Mouse (Mus musculus): ENCODE measurements at regions not wholly inside any gene's neighbourhood (a gene's known extent, or its start where the extent isn't known, plus 50 kb on each side); places are given as distances from the start of the nearest gene placed in this dataset.

DNA sequence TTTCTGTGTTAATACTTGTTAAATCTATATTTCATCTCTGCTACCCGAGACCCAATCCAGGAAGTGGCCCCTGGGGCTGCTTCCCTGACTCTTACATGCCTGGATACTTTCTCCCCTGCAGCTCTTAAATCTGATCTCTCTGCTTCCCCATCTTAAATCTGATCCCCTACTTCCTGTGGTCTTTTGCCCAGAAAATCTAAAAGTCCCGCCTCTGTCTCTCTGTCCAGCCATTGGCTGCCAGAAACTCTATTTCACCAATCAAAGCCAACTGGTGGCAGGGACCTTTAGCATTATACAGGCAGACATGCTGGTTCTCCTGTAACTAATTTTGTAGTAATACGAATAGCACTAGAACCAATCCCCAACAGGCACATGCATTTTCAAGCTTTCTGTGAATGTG is 59.0 kb upstream of the Ccdc91 start:
- no peak for DNase-seq (ENCODE audit: low read depth, low spot score)

DNA sequence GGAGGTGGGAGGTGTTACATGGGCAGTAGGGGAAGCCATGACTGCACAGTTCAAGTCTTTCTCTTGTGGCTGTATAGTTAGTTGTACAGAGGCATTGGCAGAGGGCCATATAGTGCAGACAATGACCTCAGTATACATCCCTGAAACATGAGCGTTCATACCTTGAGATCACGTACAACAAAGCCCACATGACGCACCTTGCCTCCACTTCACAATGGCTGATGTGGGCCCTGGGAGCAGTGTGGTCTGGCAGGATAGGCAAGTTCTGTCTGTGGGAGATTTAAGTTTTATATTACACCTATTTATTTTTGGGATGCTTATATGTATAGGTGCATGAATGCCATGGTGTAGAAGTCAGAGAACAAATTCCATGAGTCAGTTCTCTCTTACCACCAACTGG is 61.9 kb upstream of the Ccdc91 start:
- DNase-seq (ENCODE audit: low read depth, low spot score) = no peak

DNA sequence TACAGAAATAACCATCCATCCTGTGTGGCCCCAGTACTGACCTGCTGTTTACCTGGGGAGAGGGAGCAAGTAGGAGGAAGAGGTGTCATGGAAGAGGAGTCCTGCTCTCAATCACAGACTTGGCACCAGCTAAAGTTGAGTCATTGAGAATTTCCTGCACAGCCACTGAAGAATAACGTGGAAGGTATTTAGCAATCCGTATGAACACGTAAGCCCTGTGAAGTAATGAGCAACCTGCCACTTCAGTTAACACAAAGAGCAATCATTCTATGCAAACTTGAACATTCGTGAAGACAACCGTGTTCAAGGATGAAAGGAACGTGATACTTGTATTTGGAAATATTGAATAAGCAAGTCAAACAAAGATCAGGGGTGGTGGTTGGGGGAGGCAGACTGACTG is 77.6 kb upstream of the Ccdc91 start:
- no peak for DNase-seq (ENCODE audit: low read depth, low spot score)

DNA sequence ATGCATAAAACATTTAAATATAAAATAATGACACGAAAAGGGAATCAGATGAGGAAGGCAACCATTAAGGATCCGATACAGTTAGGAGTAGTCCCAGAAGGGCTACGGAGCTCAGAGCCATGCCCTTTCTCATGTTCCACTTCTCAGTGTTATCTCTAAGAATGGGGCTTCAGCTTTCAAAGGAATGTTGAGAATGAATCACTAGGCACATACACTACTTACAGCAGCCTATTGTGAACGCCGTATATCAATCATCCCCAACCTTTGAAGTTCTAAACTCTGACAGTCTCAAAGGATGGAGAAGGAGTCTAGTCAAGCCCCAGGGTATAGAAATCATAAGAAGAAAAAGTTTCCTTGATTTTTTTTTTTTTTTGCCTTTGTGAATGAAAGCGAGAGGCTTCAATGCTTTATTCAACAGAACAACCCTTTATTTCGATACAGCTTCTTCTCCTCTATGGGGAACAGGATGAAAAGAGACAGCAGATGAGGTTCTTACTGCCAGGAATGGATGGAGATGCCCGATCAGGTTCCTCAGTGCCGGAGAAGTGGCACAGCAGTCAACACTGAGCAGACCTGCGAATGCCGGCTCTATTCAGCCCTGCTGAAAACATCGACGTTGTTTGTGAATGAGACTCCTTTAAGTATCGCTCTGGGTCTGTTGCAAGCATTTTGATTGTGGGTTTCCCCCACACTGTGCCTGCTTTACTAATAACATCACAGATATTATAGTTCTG is 84.0 kb upstream of the Ccdc91 start:
- DNase-seq (ENCODE audit: low read depth, low spot score) = no peak

DNA sequence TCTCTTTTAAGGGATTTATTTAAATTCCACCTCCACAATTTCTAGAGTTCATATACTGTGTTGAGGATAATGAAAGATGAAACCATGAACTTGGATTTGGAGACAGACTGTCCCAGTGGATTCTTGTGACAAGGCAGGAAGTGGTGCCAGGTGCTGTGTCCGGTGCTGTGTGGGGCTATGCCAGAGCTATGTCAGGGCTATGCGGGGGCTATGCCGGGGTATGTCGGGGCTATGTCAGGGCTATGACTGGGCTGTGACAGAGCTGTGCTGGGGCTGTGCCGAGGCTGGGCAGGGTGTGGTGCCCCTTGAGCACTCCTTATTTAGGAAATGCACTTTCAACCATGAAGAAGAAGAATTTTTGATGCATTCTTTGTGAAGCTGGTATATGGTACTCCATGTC is 85.1 kb upstream of the Ccdc91 start:
- DNase-seq (ENCODE audit: low read depth, low spot score) = no peak

DNA sequence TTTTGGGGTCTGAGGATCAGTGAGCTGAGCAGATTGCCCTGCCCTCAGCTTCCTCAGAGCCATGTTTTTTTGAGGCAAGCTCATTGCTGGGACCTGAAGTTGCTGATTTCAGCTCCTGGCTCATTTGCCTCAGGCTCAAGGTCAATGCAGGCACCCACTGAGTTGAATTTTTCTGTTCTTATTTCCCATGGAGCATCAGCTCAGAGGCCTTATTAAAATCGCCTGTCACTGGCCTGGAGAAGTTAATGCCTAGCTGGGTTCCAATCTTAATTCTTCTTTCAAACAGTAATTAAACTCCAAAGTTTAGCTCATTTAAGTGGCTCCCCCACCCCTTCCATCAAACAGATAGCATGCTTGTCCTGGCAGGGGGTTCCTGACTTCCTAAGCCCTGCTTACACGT is 86.9 kb upstream of the Ccdc91 start:
- no peak for DNase-seq (ENCODE audit: low read depth, low spot score)

DNA sequence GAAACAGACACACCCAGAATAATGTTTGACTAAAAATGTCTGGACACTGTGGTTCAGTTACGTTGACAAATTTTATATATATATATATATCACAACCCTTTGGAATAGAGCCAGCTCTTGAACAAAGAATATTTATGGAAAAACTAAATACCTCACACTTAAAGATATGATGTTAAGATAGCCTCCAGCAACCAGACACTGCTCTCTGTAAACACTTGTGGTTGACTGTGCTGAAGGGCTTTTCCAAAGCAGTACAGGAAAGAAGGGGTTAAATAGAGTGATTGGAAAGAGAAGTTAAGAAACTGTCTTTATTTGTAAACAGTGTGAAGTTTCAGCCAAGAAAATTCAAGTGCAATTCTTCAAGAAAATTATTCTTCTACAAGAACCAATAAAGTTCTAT is 90.0 kb upstream of the Ccdc91 start:
- no peak for DNase-seq (ENCODE audit: low read depth, low spot score)

DNA sequence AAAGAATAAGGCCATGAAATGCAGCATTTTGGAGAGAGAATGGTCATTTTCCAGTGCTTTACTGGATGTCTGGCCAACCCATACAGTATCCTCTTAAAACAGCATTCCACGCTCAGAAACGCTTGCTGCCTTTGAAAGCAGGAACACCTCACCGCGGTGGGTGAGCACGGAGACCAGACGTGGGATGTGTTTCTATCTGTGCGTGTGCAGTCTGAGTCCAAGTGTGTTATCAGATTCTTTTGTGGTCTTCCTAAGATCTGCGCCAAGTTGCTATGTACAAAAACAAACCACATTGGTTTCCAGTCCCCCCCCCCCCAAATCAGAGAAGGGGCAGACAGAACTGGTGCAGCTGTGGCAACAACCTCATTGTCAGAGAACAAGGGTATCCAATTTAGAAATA is 95.1 kb upstream of the Ccdc91 start:
- DNase-seq (ENCODE audit: low read depth, low spot score) = no peak

DNA sequence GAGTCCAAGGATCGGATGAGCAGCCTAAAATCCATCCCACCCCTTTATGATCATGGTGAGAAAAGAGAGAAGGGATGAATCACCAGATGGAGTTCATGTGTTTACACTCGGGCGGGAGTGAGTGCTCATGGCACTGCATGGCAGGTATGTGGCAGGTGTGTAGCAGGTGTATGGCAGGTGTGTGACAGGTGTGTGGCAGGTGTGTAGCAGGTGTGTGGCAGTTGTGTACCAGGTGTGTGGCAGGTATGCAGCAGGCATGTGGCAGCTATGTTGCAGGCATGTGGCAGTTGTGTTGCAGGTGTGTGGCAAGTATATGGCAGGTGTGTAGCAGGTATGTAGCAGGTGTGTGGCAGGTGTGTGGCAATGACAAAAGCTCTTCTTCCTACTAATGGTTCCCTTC is 97.9 kb upstream of the Ccdc91 start:
- DNase-seq (ENCODE audit: low read depth, low spot score) = no peak

DNA sequence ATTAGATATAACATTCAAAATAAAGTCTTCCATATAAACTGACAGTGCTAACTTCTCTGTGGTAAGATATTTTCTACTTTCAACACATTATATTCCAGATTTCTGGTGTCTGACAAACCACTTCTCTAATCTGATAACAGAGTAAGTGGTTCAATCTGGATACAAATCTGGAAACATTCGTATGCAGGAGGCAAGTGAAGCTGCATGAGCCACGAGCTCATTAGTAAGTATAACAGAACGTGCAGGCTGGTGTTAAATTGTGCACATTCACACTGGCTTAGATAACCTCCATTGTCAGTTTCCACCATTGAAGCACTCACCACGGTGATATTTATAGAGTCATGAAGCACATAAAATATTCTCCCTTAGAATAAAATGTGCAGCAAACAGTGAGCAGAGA is 103.9 kb upstream of the Ccdc91 start:
- no peak for DNase-seq (ENCODE audit: low read depth, low spot score)

DNA sequence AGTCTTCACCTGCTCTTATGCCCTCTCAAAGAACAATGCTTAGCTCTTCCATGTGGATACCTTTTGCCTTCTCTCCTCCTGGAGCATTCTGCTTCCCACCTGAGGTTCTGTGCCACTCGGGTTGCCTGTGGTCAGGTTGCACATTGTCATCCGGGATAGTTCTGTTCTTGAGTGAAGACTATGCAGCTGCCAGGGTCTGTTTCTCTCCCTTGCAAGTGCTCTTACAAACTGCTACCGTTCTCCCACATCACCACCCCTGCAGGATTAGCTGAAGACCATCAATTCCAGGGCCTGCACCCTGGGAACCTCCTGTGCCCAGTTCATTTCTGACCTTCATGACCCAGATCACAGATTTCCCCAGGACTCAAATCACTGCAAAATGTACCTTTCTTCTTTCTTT is 104.3 kb upstream of the Ccdc91 start:
- no peak for DNase-seq (ENCODE audit: low read depth, low spot score)

DNA sequence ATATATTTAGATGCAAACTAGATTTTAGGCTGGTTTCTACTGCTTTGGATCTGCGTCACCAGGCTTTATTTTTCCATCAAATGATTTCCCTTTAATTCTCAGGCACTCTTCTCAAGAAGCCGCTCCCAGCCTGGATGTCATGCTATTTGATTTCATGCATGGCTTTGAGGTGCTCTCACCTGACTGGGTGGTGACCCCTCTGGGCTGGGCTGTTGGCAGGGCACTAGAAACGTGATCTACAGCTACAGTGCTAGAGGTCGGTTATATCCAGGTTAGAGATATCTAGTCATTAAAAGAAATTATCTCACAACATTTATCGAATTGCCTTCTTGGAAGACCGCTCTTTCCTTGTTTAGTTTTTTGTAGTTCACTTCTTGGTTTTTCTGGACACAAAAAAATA is 98.9 kb upstream of the Pthlh start:
- DNase-seq (ENCODE audit: low read depth, low spot score) = no peak

DNA sequence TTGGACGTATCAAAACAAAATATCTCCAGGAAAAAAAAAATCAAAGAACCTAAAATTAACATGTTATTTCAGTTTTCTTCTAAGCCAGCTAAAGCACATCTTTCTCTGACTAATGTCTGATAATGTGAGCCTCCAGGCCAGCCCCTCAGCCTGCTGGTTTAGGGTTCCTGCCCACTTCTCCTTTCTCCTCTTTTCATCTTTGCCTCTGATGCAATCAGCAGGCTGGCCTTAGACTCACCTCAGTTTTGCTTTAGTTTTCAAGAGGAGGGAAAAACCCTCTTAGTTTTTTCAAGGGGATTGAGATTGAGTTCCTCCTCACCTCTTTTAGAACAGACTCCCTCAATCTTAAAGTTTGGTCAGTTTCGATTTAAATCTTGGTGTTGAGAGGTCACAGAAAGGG is 93.0 kb upstream of the Pthlh start:
- DNase-seq (ENCODE audit: low read depth, low spot score) = no peak

DNA sequence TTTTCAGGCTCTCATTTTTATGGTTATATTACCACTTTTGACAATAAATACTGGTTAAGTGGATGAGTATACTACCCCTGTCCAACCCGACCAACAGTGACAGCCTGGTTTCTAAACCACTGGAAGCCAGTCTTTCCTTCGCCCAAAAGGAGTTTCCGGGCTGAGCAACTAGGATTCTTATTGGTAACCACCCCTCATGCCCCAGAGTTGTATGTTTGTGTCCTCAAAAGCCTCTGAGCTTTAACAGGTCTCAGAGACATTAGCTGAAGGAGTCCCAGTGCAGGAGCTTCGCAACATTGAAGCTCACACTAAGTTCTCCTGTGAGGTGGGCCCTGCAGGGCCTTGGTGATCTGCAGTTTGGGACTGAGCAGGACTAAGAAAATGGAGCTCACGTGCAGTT is 92.6 kb upstream of the Pthlh start:
- no peak for DNase-seq (ENCODE audit: low read depth, low spot score)

DNA sequence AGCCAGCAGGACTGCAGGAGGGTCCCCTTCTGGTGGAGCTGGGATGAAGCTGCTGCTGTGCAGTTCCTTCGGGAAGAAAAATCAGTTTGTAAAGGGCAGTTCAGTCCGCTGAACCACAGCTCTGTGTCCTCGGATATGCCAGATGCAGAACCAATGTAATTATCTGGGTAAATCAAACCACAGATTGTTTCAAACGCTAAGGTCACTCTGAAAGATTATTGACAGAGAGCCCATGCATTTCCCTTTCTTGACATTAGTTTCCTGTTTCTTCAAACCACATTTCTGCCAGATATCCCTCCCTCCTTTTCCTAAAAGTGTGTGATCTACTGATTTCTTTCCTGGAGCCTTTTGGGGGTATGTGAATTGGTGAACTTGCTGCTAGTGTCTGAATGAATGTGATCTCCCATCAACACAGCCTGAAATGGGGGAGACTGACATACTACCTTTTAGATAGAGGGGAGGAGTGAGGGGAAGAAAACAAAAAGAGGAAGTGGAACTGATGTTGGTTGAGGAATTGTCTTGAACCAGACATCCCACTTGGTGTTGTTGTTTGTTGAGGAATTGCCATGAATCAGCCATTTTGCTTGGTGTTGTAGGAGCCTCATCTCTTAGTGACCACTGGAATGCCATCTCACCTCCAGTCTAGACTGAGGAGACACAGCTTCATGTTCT is 85.7 kb upstream of the Pthlh start:
- DNase-seq (ENCODE audit: low read depth, low spot score) = no peak

DNA sequence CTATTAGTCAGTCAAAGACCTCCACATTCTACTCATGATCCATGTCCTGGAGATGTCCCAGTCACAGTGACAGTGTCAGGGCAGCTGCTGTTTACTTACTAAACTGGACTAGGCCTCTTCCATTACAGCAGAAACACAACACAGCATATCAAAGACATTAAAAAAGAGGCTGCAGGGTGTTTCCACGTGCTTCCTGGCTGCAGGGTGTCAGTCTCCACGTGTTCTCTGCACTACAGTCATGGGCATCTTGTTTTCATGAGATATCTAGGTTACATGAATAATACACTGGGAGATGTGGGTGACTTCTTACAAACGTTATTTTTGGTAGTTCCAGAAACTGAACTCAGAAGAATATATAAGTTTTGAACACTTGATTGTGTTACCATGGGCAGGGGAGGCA is 84.6 kb upstream of the Pthlh start:
- DNase-seq (ENCODE audit: low read depth, low spot score) = no peak

DNA sequence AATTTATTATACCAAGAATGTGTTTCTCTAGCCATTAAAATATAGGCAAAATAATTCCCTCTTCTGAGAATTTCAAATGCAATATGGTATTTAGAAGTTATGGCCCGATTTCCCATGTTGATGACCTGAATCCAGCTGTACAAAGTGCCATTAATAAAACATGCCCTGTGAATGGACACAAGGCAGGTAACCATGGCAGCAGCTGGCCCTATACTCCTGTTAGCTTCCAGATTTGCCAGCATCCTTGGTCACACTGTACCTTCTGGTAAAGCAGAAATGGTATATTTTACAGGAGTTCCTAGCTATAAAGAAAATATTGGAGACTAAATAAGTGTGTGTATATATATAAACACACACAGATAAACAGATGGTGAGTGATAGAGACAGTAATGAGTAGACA is 77.1 kb upstream of the Pthlh start:
- no peak for DNase-seq (ENCODE audit: low read depth, low spot score)

DNA sequence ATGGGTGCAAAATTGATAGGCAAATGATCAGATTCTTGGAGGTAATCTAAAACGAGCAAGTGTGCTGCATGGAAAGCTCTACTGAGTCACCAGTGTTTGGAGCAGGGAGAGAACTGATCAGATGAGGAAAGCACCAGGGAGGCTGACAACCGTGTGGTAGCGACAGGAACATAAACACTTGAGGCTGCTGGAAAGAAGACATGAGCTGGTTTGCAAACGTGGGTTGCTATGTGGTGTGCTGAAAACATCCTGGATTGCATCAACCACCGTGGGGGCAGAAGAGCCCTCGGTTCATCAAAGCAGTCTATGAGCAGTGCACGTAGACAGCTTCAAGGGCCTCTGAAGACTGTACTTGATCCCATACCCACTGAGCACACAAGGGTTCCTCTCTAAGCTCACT is 69.0 kb upstream of the Pthlh start:
- no peak for DNase-seq (ENCODE audit: low read depth, low spot score)

DNA sequence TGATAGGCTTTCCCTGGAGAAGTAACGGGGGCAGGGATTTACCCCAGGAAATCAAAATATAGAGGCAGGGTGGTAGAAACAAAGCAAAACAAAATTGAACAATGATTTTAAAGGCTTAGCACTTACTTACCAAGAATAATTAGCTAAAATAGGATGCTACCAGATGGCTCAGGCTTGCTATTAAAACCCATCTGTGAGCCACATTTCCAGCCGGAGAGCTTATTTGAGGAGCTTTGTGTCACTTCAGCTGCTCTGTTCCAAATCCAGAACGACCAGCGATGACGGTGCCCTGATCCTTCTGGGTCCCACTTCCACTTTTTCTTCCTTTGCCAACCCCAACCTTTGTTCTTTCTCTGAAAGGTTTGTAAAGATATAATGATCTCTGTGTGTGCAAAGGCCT is 65.2 kb upstream of the Pthlh start:
- DNase-seq (ENCODE audit: low read depth, low spot score) = peak; percentile 40

DNA sequence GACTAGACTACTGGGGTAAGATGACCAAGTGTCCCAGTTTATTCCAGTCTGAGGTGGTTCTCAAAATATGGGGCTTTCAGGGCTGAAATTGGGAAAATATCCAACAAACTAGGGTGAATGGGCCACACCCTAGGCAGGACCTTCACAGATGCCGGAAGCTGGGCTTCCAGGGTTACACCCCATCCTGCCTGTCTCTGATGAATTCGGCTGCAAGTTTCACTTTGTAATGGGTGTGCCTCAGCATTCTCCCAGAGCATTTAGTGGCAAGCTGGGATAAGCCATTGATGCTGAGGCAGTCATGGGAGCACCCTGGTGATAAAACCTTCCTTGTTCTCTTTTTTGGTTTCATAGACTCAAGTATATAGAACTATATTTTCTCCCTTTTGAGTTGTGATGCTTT is 60.4 kb upstream of the Pthlh start:
- DNase-seq (ENCODE audit: low read depth, low spot score) = no peak

DNA sequence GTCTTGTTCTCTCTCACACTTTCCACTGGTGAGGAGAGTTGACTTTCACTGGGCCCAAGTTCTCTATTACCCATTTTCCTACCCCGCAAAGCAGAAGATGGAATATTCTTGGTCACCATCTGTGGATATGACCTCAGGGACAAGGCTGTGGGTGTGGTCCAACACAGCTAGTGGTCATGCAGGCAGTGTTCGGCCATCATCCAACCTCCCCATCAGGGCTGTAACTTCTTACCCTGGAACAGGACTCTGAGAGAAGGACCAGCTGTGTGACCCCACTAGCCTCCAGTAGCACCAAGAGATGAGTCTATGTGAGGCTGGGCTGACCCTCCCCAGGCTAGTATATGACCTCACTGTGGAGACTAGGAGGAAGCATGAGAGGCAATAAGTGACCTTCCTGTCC is 54.1 kb upstream of the Pthlh start:
- no peak for DNase-seq (ENCODE audit: low read depth, low spot score)

DNA sequence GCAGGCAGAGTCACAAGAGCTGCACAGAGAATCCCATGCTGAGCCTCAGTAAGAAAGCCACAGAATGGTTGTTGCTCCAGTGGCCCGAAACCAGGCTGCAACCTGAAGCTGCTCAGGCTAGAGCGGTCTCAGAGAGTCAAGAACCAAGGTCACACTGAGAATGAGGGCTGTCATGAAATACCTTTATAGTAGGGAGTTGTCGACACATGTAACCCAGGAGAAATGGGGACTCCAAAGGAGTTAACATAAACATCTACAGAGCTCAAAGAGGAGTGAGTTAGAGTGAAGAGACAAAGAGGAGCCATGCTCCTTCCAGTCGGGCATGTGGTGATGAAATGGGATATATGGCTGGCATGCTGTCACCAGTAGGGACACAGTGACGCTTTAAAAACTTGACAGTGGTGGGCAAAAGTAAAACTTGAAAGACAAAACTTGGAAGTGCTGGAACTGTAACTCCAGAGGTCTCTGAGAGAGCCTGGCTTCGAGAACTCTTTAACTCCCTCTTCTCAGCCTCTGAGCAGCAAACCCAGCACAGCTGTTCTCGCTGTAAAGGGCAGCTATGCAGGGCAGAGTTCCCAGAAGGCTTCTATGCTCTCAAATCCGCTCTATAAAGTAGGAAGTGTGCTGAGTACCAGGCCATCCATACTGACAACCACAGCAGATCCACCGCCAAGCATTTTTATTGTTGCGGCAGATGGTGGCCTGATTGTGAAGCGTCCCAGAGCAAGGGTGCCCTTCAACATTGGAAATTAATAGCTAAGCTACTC is 52.9 kb upstream of the Pthlh start:
- DNase-seq (ENCODE audit: low read depth, low spot score) = no peak

DNA sequence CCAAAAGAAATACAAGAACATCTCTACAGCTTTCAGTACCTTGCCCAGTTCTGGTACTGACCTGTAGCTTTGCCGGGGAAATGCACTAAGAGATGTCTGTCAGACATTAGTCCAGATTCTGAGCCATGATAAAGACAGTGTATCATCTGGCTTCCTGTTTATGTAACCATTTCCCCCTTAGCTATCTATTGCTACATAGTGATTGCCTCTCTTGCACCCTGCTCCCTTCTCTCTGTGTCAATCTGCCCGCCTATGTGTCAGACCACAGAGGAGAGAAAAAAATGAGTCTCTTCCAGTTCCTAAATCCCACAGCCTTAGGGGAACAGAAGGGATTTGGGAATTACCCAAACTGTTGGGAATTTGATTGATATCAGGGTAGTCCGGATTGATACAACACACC is 52.2 kb upstream of the Pthlh start:
- DNase-seq (ENCODE audit: low read depth, low spot score) = no peak
